Mouse (Mus musculus) lung, embryonic 16.5 days (tissue): ENCODE data around the gene Helt. TPM values are rescaled to one million over a fixed set of nuclear protein-coding genes. Genes with fewer than 3 reads are reported as not detected.

Experiments
- ATAC-seq: fragments of 200-750 bp; cut with Nextera tagmentation; 2 replicates; pipeline ENCODE4 v1.8.0; 2017; ENCODE audit warnings: low read depth, mild to moderate bottlenecking, moderate library complexity
- H3K27ac ChIP-seq: fragments of 300-500 bp; sonication (generic); 2 replicates; pipeline ENCODE4 v1.5.1; 2014; ENCODE audit warnings: mild to moderate bottlenecking, control low read depth, low read length
- H3K27me3 ChIP-seq: fragments of 300-500 bp; sonication (generic); 2 replicates; pipeline ENCODE4 v1.6.1; 2014; ENCODE audit warnings: low read depth, low read length, mixed read lengths; ENCODE audit not compliant: control insufficient read depth, insufficient read depth
- H3K36me3 ChIP-seq: fragments of 300-500 bp; sonication (generic); 2 replicates; pipeline ENCODE4 v1.6.1; 2014; ENCODE audit warnings: low read length; ENCODE audit not compliant: control insufficient read depth, insufficient read depth
- H3K4me1 ChIP-seq: fragments of 300-500 bp; sonication (generic); replicated peaks from 2 replicates; pipeline ENCODE4 v1.6.1; 2014; ENCODE audit warnings: low read length, mixed read lengths; ENCODE audit not compliant: control insufficient read depth, insufficient read depth
- H3K4me2 ChIP-seq: fragments of 300-500 bp; sonication (generic); 2 replicates; pipeline ENCODE4 v1.6.1; 2014; ENCODE audit warnings: low read depth, low read length, control low read depth
- H3K4me3 ChIP-seq: fragments of 300-500 bp; sonication (generic); 2 replicates; pipeline ENCODE4 v1.5.1; 2014; ENCODE audit warnings: mild to moderate bottlenecking, low read length, control low read depth
- H3K9ac ChIP-seq: fragments of 300-500 bp; sonication (generic); 2 replicates; pipeline ENCODE4 v1.6.1; 2014; ENCODE audit warnings: low read length, control low read depth
- H3K9me3 ChIP-seq: fragments of 300-500 bp; sonication (generic); 2 replicates; pipeline ENCODE4 v1.6.1; 2016; ENCODE audit warnings: low read length; ENCODE audit not compliant: control insufficient read depth
- WGBS: fragments of 180-500 bp; shearing (Covaris S2); extraction: QIAGEN DNeasy Blood & Tissue Kit; methylation state at CpG from one replicate; pipeline ENCODE4 v1.1.7; 2014; 5-methylcytosine and 5-hydroxymethylcytosine counted together
- polyA plus RNA-seq: library from polyadenylated mRNA; unstranded; fragments of >200 nt; fragmentation: Nextera tagmentation; extraction: Ambion mirVana; gene quantifications from 2 replicates; pipeline ENCODE4 v1.2.1, GENCODE M21; 2015

The Helt gene
- polyA plus RNA-seq, 1 experiment from 2014 or later: not detected

DNA sequence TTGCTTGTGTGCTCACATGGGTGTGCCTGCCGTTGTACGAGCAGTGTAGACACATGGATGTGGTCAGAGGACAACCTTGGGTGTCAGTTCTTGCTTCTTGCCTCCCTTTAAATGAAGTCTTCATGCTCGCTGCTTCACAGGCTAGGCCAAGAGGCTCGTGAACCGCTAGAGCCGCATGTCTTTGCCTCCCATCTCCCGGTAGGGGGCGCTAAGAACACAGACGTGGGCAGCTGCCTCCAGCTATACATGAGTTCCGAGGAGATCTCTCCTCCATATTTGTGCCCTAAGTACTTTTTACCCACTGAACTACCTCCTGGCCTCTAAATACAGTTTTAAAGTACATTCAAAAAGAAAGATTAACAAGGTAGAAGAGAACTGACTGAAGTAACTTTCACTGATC lies 16.7 kb upstream of the Helt start:
- no peak overlapping the region for H3K9ac ChIP-seq
- 9% methylated on average over 10 of the region's 10 CpGs for WGBS
- H3K4me2 ChIP-seq: no peak overlapping the region
- H3K36me3 ChIP-seq: no peaks in the 10 kb centered on the region
- H3K27ac ChIP-seq: no peak overlapping the region
- ATAC-seq: peak; percentile 82
- H3K9me3 ChIP-seq: no peaks in the 10 kb centered on the region
- H3K4me3 ChIP-seq: no peak overlapping the region
- no peaks in the 10 kb centered on the region for H3K4me1 ChIP-seq
- no peaks in the 10 kb centered on the region for H3K27me3 ChIP-seq

DNA sequence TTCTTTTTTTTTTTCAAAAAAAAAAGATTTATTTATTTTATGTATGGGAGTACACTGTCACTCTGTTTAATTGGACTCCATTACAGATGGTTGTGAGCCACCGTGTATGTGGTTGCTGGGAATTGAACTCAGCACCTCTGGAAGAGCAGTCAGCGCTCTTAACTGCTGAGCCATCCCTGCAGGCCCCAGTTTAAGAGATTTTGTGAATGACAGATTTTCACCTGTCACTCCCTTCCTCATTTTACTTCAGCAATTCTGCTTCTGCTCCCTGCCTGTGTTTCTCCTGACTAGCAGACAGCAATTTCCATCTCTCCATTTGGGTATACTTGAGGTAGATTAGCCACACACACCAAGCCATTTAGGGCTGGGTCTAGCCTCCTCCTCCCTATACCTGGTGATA lies 13.7 kb upstream of the Helt start:
- H3K27ac ChIP-seq: no peak overlapping the region
- ATAC-seq: no peak
- no peaks in the 10 kb centered on the region for H3K36me3 ChIP-seq
- no peak overlapping the region for H3K4me2 ChIP-seq
- H3K4me1 ChIP-seq: no peaks in the 10 kb centered on the region
- no peak overlapping the region for H3K9ac ChIP-seq
- no peak overlapping the region for H3K4me3 ChIP-seq
- H3K27me3 ChIP-seq: no peaks in the 10 kb centered on the region
- 60% methylated on average over 2 of the region's 2 CpGs for WGBS
- H3K9me3 ChIP-seq: no peaks in the 10 kb centered on the region

DNA sequence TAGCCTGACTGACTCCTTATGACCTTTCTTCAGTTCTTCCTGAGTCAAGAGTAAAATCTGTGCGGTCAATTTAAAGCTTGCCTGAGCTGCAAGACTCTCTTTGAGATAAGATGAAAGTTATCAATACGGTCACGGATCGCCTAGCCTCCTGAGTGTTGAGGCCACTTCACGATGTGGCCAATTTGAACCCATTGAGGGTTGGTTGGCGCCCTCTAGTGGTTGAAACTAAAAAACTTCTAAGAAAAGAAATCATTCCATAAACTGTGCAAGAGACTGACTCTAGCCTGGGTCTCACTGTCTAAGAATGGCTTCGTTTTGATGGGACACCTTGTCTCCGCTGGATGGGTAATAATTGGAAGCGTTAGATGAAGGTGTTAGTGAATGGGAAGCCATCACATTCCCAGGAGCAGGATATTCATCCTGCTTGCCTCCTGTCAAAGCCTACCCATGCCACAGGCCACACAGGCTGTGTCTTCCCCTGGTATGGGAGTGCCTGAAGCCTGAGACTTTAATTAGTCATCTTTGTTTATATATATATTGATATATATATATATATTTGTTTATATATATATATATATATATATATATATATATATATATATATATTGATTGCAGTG lies 11.4 kb upstream of the Helt start:
- no peak overlapping the region for H3K4me3 ChIP-seq
- 4% methylated on average over 9 of the region's 9 CpGs for WGBS
- H3K4me1 ChIP-seq: no peaks in the 10 kb centered on the region
- H3K9ac ChIP-seq: no peak overlapping the region
- no peak overlapping the region for H3K27ac ChIP-seq
- ATAC-seq: peak; percentile 17; the same call in 1 of the 2 replicates
- peak overlapping the region; percentile 38; the same call in 1 of the 2 replicates for H3K4me2 ChIP-seq
- H3K9me3 ChIP-seq: no peaks in the 10 kb centered on the region
- no peaks in the 10 kb centered on the region for H3K27me3 ChIP-seq
- H3K36me3 ChIP-seq: no peaks in the 10 kb centered on the region

DNA sequence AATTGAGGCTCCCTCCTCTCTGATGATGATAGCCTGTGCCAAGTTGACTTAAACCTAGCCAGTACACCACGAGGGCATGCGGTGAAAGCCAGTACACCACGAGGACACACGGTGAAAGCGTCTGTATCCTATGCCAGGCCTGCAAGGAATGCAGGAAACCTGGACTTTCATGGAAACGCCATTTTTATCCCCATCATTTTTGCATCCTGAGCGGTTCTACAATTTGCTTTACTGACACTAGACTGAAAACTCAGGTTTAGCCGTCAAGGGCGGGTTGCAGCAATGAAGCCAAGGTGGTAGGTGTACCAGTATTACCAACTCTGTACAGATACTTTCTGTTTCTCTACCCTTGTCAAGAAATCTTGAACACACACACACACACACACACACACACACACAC lies 7.7 kb upstream of the Helt start:
- H3K36me3 ChIP-seq: no peaks in the 10 kb centered on the region
- H3K27me3 ChIP-seq: peaks cover 10% of the 10 kb centered on the region
- 88% methylated on average over 9 of the region's 9 CpGs for WGBS
- H3K4me3 ChIP-seq: no peak overlapping the region
- no peak overlapping the region for H3K27ac ChIP-seq
- no peak overlapping the region for H3K4me2 ChIP-seq
- ATAC-seq: no peak
- no peak overlapping the region for H3K9ac ChIP-seq
- H3K9me3 ChIP-seq: no peaks in the 10 kb centered on the region
- H3K4me1 ChIP-seq: no peaks in the 10 kb centered on the region

DNA sequence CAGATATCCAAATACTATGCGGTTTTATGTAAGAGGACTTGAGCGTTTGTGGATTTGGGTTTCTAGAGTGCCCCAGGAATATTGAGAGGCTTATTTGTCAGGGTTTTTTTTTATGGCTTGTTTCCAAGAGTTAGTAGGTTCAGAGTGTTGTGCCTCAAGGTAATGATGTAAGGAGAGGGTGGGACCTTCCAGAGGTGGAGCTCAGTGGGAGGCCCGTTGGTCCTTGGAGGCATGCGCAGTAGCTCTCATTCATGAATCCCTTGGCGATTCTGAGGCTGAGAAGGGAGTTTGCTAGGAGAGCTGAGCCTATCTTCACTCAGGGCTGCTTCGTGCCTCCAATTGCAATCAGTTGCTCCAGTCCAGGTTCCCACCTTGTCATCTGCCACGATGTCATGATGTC lies 4.4 kb upstream of the Helt start:
- H3K36me3 ChIP-seq: no peaks in the 10 kb centered on the region
- H3K27ac ChIP-seq: no peak overlapping the region
- H3K9ac ChIP-seq: no peak overlapping the region
- H3K4me3 ChIP-seq: no peak overlapping the region
- peaks cover 42% of the 10 kb centered on the region for H3K27me3 ChIP-seq
- no peaks in the 10 kb centered on the region for H3K9me3 ChIP-seq
- H3K4me2 ChIP-seq: no peak overlapping the region
- no peaks in the 10 kb centered on the region for H3K4me1 ChIP-seq
- WGBS: 32% methylated on average over 7 of the region's 7 CpGs
- ATAC-seq: peak; percentile 20; the same call in 1 of the 2 replicates

DNA sequence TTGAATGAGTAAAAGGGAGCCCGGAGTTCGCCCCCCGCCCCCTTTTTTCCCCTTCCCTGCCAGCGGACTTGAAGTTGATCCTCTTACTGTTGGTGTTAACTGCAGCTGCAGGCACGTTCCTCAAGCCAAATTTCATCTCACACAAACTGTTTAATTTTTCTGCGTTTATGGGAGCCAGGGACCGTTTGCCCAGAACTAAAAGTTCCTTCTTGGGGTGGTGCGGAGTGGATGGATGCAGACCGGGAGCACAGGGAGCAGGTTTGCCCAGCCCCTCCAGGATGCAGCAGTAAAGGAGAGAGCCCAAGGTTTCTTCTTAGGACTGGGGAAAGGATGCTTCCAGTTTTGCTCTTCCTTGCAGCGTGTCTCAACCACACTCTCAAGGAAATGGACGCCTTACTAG lies 2.1 kb upstream of the Helt start:
- Histone ChIP-seq H3K9me3 (no peaks in the 10 kb centered on the region), H3K4me3 (no peak overlapping the region), H3K36me3 (no peaks in the 10 kb centered on the region), H3K9ac (no peak overlapping the region), H3K27ac (no peak overlapping the region), H3K27me3 (peaks cover 65% of the 10 kb centered on the region), H3K4me1 (0 out of 2 replicates have a peak, but pooled peaks cover 2% of the 10 kb centered on the region), H3K4me2 (no peak overlapping the region)
- no peak for ATAC-seq
- 2% methylated on average over 11 of the region's 11 CpGs for WGBS

DNA sequence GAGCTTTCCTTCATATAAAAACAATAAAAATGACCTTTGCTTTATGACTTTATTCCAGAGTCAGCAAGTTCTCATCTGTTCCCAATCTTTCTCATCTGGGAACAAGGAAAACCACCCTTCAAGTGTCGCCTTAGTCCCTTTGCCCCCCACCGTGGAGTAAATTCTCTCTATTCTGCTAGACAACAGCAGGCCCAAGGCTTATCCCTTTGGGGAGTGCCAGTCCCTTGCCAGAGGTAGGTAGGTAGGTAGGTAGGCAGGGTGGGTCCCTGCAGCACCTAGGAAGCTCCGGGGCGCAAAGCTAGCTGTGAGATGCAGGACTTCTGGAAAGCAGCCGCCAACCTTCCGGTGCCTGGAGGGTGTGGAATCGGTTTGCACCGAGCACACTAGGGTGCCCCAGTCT lies 1.5 kb upstream of the Helt start:
- Histone ChIP-seq H3K27ac (no peak overlapping the region), H3K9me3 (no peaks in the 10 kb centered on the region), H3K27me3 (peaks cover 71% of the 10 kb centered on the region), H3K9ac (no peak overlapping the region), H3K4me2 (no peak overlapping the region), H3K4me3 (no peak overlapping the region), H3K4me1 (0 out of 2 replicates have a peak, but pooled peaks cover 2% of the 10 kb centered on the region), H3K36me3 (no peaks in the 10 kb centered on the region)
- no peak for ATAC-seq
- 4% methylated on average over 8 of the region's 8 CpGs for WGBS

DNA sequence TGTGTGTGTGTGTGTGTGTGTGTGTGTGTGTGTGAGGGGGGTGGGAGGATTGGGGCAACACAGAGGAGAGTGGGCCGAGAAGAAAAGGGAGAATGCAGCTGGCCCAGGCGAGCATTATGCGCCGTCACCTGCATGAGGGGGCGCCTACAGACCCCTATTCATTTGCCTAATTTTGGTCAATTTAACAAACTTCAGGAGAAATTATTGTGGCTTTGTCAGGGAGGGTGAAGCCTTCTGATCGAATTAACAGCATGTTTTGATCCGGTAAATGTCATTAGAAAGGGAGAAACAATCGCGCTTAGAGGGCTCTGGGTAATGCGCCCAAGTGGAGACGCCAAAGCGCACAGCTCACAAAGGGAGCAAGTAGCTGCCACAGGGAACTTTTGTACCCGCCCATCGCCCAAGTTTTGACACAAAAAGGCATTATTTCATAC lies 647 bp upstream of the Helt start:
- Histone ChIP-seq H3K4me1 (0 out of 2 replicates have a peak, but pooled peaks cover 2% of the 10 kb centered on the region), H3K27me3 (peaks cover 80% of the 10 kb centered on the region), H3K4me3 (no peak overlapping the region), H3K36me3 (no peaks in the 10 kb centered on the region), H3K4me2 (no peak overlapping the region), H3K9ac (no peak overlapping the region), H3K9me3 (no peaks in the 10 kb centered on the region), H3K27ac (no peak overlapping the region)
- no peak for ATAC-seq
- whole genome bisulfite sequencing: 2% methylated on average over 14 of the region's 14 CpGs

DNA sequence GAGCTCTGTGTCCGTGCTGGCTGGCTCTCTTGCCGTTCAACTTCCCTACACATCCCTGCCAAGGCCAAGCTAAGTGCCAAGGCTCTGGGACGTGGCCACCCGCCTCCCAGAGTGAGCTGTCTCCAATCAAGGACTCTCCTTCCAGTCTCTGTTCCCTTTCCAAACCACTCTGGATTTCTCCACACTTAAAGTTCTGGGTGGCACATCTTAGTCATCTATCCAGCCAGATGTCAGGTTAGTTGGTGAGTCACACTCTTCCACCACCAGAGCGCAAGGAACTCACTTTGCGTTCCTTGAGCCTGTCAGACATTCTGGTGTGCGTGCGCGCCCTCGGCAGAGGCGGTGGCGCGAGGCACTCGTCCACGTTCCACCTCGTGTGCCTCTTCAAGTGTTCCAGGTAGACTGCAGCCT lies 725 bp downstream of the Helt start:
- no peak overlapping the region for H3K27ac ChIP-seq
- WGBS: under 1% methylated on average over 16 of the region's 16 CpGs
- H3K36me3 ChIP-seq: no peaks in the 10 kb centered on the region
- ATAC-seq: no peak
- no peak overlapping the region for H3K4me2 ChIP-seq
- no peak overlapping the region for H3K9ac ChIP-seq
- 0 out of 2 replicates have a peak, but pooled peaks cover 2% of the 10 kb centered on the region for H3K4me1 ChIP-seq
- H3K9me3 ChIP-seq: no peaks in the 10 kb centered on the region
- no peak overlapping the region for H3K4me3 ChIP-seq
- peaks cover 88% of the 10 kb centered on the region for H3K27me3 ChIP-seq
